Mouse (Mus musculus): Measurements from ENCODE around the gene Zfp366.

DNA sequence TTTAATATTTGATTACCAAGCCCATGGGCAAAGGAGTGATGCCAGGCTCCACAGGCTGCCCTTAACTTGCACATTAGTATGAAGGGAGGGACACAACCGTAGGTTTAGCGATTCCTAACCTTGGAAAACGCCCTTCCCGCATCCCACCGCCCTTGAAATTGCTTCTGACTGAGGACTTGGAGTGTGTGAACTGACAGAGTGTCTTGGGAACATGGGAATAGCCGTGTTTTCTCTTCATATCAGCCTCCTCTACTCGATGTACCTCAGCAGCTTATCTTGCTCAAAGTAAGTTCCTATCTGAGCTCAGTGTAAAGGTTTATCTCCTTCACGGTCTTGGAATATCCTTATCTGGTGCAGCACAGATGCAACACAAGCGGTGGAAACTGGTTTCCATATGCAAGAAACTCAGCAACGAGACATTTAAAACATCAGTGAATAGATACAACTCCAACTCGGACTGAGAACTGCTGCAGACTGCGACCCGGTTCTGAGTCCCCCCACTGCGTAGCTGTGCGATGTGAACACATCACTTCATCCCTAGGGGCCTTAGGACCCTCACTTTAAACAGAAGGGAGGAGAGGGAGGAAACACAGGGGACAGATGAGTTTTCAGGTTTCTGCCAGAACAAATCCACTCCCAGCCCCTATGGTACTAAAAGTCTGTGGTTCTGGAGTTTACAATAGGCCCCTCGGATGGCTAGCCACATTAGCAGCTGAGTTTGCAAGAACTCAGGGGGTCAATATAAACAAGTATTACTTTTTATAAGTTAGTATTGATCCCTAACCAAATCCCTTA lies 43.0 kb downstream of the Zfp366 start:
- TF ChIP-seq CTCF (IDR thresholded peaks at IDR 0.05; ENCODE audit: extremely low read depth, insufficient read depth, insufficient read length, insufficient replicate concordance) = no peak
- TF ChIP-seq POLR2A (IDR thresholded peaks at IDR 0.05; ENCODE audit: low read depth, low read length) = no peak

All from spleen, adult 2 months (tissue).